Mouse (Mus musculus) mouse embryonic stem cell (cell line): ENCODE data around the gene Habp4.

Experiments used
- in situ Hi-C, 2 experiments: fragments of 300-500 bp; cut with MboI; formaldehyde crosslinking; loops; 1 replicate in 1 of 2; 3 replicates in 1 of 2; pipeline ENCODE4 v1.14.3; 2019 to 2020; ENCODE audit warnings: low sequenced_read_pairs in 2 of 2, low pct_unique_long_range_greater_than_20kb in 1 of 2, mixed read lengths in 1 of 2; ENCODE audit not compliant: unreplicated experiment in 1 of 2

The Habp4 gene

DNA sequence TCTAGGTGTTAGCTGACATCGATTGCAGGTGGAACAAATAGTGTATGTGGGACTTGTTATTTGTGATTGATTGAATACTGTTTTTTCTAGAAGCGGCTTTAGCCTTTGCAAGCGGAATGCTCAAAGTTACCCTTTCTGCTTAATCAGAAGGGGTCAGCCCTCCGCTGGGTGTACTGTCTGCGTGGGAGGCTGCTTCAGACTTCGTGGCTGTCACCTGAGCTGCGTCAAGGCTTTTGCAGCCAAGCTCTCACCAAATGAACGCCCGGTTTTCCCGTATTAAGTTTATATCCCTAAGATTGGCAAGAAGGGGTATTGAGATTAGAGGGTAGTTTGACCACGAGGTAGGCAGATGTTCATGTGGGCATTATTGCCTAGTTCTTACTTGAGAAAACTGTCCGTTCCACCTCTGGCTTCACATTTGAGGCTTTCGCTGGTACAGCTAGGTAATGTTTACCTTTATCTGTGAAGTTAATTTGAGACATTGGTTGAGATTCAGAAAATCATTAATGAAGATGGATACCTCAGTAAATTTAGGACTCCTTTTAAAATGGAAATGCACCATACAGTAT is 1.6 kb downstream of the Habp4 start:
- in situ Hi-C loops = loop anchor here in 1 of 2 experiments (10.0 kb wide), 1 partner anchor 152 kb away; the partner anchor contains the start of gene Aaed1

DNA sequence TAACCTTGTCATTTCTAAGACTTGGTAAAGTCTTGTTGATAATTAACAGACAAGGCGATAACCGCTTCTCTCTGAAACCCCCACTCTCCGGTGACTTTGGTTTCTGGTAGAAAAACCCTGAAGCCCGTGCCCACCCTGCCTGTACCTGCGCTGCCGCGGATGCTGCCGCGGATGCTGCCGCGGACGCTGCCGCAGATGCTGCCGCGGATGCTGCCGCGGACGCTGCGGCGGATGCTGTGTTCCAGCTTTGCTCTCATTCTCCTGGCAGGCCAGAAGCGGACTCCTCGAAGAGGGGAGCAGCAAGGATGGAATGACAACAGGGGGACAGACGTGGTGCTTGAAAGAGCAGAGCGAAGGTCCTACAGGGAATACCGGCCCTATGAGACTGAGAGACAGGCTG is 8.1 kb downstream of the Habp4 start:
- in situ Hi-C loops = loop anchor here in 1 of 2 experiments (10.0 kb wide), 1 partner anchor 145 kb away; the partner anchor contains the start of gene Aaed1

DNA sequence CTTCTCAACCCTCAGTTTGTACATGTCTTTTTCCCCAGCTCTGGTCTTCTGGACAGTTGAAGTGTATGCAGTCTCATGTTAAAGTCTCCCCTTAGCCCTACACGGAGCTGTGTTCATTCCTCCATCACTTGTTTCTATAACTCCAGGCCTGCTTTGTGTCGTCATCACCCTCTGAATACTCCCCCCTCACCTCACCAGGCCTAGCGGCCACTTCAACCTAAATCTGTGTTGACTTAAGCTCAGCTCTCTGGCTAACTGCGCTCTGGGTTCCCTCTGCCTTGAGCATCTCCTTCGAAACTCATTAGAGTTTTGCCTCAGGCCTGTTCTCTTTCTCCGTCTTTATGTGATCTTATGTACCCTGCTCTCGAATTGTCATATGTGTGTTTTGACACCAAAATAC is 16.4 kb downstream of the Habp4 start:
- in situ Hi-C loops = loop anchor here in 1 of 2 experiments (25.0 kb wide), 1 partner anchor 259 kb away; the partner anchor contains the start of gene Cdk20

DNA sequence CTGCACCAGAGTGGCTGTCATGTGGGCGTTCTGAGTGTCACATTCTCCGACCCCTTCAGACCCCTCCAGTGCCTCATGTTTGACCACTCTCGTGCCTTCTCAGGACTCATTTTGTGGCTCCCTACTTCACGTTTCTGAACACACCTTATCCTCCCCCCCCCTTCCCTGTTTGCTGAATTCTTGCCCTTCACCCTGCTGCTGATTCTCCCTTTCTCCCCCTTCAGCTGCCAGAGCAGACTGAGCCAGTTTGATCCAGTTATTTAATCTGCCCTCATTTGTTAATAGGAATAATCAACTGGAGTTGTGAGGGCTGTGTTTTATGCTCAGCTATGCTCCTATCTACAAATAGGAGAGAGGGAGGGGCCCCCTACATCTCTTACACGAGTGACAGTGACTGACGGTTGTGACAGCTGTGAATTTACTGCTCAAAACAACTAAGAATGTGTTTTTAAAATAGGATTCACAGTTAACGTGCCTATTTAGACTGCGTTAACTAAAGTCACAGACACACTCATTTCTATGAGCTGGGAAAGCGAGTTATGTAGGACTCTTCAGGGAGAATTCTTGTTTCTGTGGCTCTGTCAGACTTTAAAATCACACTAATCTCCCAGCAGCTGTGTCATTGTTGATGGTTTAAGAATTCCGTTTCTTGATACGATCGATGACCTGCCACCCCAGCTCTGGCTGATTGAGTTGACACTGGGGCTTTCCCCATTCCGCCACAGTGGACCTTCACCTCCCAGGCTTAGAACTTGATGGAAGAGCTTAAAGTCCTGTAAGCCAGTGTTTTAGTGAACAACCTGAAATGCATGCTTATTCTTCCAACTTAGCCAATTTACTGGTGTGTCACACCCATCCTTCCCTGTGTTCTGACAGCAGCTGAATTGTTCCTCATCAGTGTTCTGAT is 17.4 kb downstream of the Habp4 start:
- in situ Hi-C loops = loop anchor here in 1 of 2 experiments (25.0 kb wide), 1 partner anchor 258 kb away; the partner anchor contains the start of gene Cdk20

DNA sequence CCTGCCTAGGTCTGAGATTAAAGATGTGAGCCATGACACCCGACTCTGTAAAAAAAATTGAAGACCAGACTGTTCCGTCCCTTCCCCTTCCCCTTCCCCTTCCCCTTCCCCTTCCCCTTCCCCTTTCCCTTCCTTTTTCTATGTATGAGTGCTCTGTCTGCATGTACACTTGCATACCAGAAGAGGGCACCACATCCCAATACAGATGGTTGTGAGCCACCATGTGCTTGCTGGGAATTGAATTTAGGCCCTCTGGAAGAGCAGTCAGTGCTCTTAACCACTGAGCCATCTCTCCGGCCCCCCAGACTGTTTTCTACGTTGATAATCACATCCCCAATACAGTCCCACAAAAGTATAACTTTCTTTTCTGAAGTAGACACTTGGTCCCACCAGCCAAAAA is 18.7 kb downstream of the Habp4 start:
- in situ Hi-C loops = loop anchor here (5.0 to 25.0 kb wide), 3 partner anchors 125 to 257 kb away; partner anchors contain the start of gene Cdk20 (in 1 of the 2)

DNA sequence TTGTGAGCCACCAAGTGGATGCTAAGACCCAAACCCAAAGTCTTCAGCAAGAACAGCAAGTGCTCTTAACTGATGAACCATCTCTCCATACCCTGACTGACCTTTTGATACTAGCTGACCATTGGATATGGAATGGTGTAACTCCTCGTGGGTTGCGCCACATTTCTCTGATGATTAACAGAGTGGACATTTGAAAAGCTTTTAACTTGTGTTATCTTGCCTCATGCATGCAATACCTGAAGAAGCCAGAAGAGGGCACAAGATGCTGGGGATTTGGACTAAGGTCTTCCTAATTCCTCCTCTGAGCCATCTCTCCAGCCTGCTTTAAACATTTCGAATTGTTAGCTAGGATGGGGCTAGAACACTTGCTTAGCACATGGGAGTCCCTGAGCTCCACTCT is 19.3 kb downstream of the Habp4 start:
- in situ Hi-C loops = loop anchor here (5.0 to 25.0 kb wide), 3 partner anchors 124 to 256 kb away; partner anchors contain the start of gene Cdk20 (in 1 of the 2)

DNA sequence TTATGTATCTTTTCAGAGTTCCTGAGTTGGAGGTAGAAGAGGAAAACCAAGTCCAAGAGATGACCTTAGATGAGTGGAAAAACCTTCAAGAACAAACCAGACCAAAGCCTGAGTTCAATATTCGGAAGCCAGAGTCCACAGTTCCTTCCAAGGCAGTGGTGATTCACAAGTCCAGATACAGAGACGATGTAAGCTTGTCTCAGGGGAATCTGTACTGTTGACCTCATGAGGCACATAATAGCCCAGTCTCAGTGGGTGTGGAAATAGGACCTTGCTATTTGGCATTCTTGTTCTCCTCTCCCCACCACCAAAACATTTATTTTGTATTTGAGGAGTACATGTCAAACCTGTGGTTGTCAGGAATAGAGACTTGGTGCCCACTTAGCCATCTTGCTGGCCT is 20.5 kb downstream of the Habp4 start:
- in situ Hi-C loops = loop anchor here (5.0 to 25.0 kb wide), 3 partner anchors 123 to 255 kb away; partner anchors contain the start of gene Cdk20 (in 1 of the 2)

DNA sequence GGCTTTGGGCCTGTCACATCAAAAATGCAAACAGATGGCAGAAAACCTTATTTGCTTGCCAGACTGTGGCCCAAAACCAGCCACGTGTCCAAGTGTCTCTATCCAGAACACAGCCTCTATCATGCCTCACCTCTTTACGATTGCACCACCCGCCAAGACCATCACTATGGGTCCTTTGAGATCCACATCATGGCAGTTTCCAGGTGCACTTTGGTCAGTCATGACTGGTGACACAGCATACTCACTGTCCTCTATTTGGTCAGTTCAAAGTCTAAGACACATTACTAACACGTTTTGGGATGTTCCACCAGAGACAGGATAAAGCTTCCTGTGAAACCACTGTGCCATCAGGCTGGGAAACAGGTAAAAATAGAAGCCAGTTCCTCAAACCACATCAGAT is 22.0 kb downstream of the Habp4 start:
- in situ Hi-C loops = loop anchor here (5.0 to 25.0 kb wide), 3 partner anchors 121 to 254 kb away; partner anchors contain the start of gene Cdk20 (in 1 of the 2)

DNA sequence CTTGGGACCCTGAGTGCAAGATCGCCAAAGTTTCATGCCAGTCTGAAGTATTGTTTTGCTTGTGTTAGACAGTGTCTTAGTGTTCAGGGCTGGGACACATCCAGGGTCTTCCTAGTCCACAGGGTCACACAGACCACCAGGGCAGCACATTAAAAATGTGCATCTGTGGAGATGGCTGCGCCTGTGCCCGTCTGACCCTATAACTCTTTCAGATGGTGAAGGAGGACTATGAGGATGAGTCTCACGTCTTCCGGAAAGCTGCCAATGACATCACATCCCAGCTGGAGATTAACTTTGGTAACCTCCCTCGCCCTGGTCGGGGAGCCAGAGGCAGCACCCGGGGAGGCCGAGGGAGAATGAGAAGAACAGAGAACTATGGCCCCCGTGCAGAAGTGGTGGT is 22.7 kb downstream of the Habp4 start:
- in situ Hi-C loops = loop anchor here (5.0 to 25.0 kb wide), 3 partner anchors 120 to 253 kb away; partner anchors contain the start of gene Cdk20 (in 1 of the 2)

DNA sequence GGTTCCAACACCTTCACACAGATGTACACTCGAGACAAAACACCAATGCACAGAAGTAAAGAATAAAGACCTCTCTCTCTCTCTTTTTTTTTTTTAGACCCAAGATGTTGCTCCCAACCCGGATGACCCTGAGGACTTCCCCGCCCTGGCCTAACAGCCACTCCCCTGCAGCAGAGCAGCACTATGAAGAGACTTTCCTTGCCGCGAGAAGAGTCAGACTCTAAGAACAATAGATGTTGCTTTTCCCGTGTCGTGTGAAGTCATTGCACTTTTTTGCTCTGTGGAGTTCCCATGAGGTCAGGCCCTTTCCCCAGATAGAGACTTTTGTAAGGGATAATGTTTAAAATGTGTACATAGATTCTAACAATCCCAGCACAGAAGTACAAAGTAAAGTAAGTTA is 23.6 kb downstream of the Habp4 start:
- in situ Hi-C loops = loop anchor here (10.0 to 25.0 kb wide), 2 partner anchors 120 to 252 kb away; partner anchors contain the start of gene Cdk20 (in 1 of the 2)

DNA sequence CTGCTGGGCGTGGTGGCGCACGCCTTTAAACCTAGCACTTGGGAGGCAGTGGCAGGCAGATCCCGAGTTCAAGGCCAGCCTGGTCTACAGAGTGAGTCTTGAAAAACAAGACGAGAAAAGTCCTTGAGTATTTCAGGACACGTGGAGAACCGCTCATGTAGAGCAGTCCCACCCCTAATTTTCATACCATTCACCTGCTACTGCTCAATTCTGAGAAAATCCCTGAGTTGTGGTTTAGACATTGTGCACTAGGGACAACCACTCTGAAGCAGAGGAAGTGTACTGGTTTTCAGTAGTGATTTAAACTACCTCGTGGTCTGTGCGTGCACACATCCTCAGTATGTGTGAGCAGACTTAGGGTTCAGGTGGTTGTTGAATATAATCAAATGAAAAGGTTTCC is 24.0 kb downstream of the Habp4 start:
- in situ Hi-C loops = loop anchor here (10.0 to 25.0 kb wide), 2 partner anchors 119 to 252 kb away; partner anchors contain the start of gene Cdk20 (in 1 of the 2)

DNA sequence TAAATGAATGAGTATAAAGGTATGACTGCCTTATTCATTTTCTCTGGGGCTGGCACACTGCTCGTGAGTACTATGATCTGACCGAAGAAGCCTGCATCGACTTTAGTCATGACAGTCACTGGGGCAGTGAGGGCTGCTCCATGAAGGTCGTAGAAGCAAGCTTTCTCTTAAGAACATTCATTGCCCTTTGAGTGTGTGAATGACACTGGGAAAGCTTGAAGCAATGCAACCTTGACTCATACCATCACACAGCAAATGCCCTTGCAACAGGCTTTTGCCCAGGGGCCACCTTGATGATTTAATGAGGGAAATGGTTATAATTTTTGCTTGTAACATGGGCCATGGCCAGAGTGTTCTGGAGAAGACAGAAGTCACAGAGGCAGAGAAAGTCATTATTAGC is 24.9 kb downstream of the Habp4 start:
- in situ Hi-C loops = loop anchor here (10.0 to 25.0 kb wide), 2 partner anchors 118 to 251 kb away; partner anchors contain the start of gene Cdk20 (in 1 of the 2)

DNA sequence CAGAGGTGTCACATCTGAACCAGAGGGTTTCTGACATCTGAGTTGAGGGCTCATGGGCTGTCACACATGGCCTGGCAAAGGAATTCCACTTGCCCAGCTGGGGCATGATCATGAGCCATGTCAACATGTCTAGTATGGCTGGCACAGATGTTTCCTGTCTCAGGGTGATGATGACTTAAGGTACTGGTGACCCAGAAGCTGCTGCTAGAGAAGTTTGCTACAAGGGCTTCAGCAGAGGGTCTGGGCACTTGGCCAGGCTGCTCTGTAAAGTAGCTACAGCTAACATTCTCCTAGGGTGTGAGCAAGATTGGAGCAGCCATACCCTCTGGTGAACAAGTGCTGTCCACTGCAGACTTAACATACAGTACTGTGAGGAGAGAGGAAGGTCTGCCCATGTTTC is 25.4 kb downstream of the Habp4 start:
- in situ Hi-C loops = loop anchor here (10.0 to 25.0 kb wide), 2 partner anchors 118 to 250 kb away; partner anchors contain the start of gene Cdk20 (in 1 of the 2)

DNA sequence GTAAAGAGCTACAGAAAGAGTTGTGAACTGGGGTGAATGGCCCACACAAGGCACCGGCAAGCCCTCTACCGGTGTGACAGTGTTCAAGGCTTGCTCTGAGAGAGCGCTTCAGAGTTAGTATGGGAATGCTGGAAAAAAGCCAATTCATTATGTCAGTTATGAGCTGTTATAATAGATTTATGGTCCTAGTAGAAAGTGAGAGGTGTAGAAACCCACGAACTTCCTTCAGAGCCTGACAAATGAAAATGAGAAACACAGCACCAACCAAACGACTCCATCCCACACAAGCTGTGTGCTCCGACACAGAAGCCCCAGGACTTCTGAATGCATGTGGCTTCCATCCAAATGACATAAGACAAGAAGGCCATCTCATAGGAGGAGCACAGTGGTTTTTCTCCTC is 36.3 kb downstream of the Habp4 start:
- in situ Hi-C loops = loop anchor here in 1 of 2 experiments (25.0 kb wide), 1 partner anchor 239 kb away; the partner anchor contains the start of gene Cdk20

DNA sequence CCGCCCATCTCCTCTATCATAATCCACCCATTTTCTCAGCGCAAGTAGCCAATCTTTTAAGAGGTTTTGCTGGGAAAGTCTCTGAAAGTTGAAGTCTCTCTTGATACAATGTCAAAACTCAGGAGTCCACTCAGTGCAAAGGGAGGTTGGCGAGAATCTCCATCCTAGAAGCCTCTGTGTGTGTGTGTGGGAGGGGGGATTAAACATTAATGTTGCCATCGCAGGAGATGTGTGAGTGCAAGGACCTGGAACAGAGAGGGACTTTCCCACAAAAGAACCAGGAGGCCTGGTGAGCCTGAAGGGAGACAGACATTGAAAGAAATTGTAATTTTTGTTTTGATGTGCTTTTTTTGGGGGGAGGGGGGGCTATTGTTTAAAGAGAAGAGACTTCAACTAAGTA is 36.7 kb downstream of the Habp4 start:
- in situ Hi-C loops = loop anchor here in 1 of 2 experiments (25.0 kb wide), 1 partner anchor 239 kb away; the partner anchor contains the start of gene Cdk20

DNA sequence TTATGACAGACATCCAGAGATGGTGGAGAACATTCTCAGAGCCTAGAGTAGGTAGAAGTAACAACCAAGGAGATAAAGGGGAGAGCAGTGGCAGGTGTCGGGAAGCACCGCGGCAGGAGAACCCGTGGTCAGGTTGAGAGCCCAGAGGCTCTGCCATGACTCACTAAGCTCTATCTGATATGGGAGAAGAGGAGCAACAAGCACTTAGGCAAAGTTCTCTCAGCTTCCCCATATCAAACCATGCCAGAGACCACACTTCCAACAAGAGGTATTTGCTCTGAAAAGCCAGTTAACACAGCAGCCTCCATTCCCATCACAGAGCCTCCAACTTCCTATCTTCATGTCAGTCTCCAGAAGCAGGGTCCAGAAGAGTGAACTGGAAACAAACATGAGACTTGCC is 39.3 kb downstream of the Habp4 start:
- in situ Hi-C loops = no loop called here

DNA sequence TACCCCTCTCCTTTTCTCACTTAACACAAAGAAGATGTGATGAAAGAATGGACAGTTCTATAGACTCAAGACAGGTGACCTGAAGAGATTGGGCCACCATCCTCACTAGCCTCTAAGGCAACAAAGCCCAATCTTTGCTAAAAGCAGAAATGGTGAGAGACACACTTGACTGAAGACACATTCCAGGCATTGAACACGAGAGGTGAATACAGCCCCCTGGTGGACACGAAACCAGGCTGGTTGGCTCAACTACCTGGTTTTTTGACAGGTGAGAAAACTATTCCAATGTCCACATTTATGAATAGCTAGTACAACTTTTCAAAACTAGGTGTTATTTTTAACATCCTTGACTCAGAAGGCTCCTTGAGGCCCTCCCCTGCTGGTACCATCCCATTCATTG is 43.1 kb downstream of the Habp4 start:
- in situ Hi-C loops = no loop called here

DNA sequence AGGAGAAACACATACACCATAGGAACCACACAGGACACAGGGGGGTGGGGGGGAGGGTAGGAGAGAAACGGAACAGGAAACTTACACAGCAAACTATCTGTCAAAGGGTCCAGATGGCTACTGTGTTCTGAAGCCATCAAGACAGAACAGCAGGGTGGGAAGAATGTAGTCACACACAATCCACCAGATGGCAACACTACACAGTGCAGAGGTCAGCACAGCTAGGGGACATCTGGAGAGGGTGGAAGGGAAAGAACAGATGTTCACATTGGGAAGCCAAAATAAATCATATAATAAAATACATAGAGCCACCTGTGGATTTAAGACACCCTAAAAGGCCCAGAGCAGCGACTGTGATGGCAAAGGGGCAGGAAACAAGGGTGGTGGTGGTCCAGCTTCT is 43.6 kb downstream of the Habp4 start:
- in situ Hi-C loops = no loop called here

DNA sequence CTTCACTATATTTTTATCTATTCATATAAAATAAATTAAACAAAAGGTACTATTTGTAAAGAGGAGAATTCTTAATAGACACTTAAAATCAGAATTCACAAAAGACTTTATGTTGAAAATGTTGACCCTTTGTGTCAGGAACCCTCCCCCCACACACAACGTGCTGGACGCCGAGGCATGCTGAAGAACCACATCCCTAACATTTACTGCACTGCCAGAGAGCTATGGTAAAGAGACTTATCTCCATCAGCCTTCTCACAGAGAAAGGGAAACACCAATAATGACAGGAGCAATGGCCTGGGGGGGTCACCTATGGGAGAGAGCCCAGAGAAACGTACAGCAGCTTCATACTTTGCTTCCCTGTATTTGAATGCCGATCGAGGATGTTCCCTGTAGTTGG is 46.5 kb downstream of the Habp4 start:
- in situ Hi-C loops = no loop called here
